Mouse (Mus musculus) testis, adult 2 months (tissue): Measurements from ENCODE around the gene Stxbp5l.

Experiments used
- CTCF ChIP-seq: fragments of 200-500 bp; IDR thresholded peaks from 2 replicates; pipeline ENCODE4 v1.5.1; 2012; ENCODE audit warnings: low read depth, mild to moderate bottlenecking, inconsistent platforms, low read length, moderate library complexity; ENCODE audit not compliant: control insufficient read depth, insufficient read depth, insufficient replicate concordance
- POLR2A ChIP-seq: fragments of 200-500 bp; IDR thresholded peaks from 2 replicates; pipeline ENCODE4 v1.6.1; 2012; ENCODE audit warnings: low read depth, mild to moderate bottlenecking, inconsistent platforms, low read length, moderate library complexity; ENCODE audit not compliant: control insufficient read depth

DNA sequence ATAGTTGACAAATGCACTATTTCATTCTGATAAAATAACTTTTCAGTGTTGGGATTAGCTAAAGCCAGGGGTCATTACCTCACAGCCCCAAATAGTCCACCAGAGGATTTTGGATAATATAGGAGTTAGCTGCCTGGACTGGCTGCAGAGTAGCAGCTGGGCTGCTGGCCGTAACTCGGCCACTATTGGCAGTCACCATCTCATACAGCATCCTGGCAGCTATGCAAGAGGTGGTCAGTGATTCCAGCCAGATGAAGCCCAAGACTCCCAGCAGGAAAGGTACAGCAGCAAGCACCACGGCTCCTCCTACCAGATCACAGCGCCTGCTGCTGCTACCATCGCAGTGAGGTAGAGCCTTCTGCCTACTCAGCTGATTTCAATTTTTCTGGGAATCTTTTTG lies 38.1 kb upstream of the Stxbp5l start:
- TF ChIP-seq CTCF (no peak), POLR2A (no peak)
